Mouse (Mus musculus) thymus, postnatal 10 days (tissue): ENCODE measurements around the gene Cfap20.

Experiments used
- DNase-seq, 2 experiments: peaks; one replicate each; pipeline ENCODE4 v3.0.0; 2021; ENCODE audit warnings: low spot score in 2 of 2

The Cfap20 gene

DNA sequence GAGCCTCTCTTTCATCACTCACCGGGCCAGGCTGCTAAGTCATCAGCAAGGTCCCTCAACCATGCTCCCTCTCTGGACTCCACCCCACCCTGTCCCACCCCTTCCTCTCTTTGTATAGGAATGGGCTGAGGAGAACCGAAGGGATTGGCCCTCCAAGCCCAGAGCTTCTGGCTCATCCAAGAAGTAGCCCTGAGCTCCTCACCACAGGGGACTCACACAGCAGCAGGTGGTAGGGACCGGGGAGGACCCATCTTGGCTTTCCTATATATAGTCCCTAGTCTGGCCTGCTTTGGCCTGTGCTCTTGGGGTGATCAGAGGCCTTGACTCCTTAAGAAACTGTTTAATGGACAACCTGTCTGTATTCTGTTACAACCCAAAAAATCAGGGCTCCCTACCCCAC lies 60.2 kb downstream of the Cfap20 start:
- no peak for DNase-seq

DNA sequence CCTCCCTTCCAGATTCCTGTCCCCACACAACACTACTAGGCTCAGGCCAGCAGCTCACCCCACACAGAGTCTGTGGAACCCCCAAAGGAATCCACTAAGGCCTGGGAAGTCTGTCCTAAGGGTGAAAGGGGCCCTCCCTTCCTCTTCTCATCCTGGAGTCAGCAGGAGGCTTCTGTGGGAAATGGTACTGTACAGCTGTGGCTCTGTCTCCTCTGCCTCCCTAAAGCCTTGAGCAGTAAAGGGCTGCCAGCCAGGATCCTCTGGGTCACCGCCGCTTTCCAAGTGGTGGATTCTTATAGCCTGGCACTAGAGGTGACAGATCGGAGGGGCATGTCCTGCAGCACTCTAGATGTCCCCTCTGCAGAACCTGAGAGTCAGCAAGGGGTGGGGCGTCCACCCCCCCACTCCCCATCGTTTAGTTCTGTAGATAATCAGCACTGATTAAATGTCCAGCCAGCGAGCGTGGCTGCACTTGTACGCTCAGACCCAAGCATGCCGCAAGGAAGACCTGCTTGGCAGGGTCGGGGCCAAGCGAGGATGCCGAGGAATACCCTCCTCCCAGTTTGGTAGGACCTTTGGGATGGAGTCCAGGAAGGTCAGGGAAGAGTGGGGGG lies 61.2 kb downstream of the Cfap20 start:
- no peak for DNase-seq
